Mouse (Mus musculus): Measurements from ENCODE around the gene C1s1. TPM values are rescaled to one million over a fixed set of nuclear protein-coding genes. Genes with fewer than 3 reads are reported as not detected.
"Not testable (repeated sequence)": the region's sequence is repeated elsewhere in the genome, so short reads cannot be mapped to it uniquely, and the experiment has no call there.

The C1s1 gene
- 0.43 and 0.80 TPM in 2 replicates for polyA plus RNA-seq (2016; fragmentation: Nextera tagmentation; extraction: Ambion mirVana)

DNA sequence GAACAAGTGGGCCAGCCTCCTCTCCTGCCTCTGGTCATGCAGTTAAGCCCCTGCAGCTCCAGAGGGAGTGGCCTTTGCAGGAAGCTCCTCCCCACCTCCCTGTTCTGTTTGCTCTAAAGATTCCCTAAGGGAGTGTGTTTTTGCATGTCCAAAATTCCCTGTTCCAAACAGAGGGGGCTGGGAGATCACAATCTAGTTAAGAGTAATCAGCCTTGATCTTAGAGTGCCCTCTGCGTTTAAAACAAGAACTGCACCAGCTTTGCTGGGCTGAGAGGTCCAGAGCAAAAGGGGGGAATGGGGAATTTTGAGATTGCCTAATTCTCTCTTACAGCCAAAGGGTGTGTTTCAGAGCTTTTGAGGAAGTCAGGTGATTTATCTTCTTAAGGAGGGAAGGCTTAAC lies at the start of gene C1s1:
Gene C1s1, minus strand, starts transcription at position 76 of the 400 bp plus-strand sequence.
- not testable (repeated sequence) for H3K4me3 ChIP-seq; H3K36me3 ChIP-seq; H3K27ac ChIP-seq (replicated peaks); ATAC-seq (ENCODE audit: low FRiP score, low read depth); H3K9me3 ChIP-seq; H3K27me3 ChIP-seq; H3K9ac ChIP-seq (replicated peaks); H3K4me1 ChIP-seq; H3K4me2 ChIP-seq (replicated peaks)
- WGBS = 7% methylated on average over 1 of the region's 1 CpGs

DNA sequence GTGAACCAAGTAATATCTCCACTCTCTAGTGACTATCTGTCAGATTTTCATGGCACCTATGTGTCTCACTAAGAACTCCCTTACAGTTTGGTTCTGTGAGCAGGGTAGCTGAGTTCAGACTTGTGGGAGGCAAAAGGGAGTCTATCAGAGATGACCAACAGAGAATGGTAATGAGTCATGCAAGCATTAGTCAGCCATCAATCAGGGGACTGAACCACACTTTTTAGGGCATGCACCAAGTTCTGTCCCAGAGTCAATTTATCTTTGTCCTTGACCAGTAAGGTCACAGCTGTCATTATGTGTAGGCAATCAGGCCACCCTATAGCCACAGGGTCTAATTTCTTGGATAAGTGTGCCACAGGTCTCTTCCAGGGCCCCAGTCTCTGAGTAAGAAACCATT lies 46.6 kb upstream of the C1s1 start:
- H3K4me1 ChIP-seq = no peaks in the 10 kb centered on the region
- no peak for ATAC-seq (ENCODE audit: low FRiP score, low read depth)

DNA sequence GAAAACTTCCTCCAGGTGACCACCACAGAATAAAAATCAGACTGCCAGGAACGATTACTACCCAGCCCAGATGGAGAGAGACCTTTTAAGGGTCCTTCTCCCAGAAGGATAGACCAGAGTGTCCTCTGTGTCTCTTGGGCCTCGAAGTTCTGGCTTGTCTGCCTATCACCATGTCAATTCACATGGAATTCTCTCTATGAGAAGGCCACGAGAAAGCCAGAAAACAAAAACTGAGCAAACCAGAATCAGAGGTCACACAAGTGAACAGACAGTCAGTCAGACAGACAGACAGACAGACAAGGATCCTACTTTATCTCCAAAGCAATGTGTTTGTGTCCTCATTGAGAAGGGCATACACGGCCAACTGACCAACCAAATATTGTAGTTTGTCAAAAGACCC lies 44.1 kb upstream of the C1s1 start:
- no peak overlapping the region for H3K4me3 ChIP-seq
- H3K36me3 ChIP-seq = no peaks in the 10 kb centered on the region
- no peak overlapping the region for H3K4me2 ChIP-seq (replicated peaks)
- H3K27ac ChIP-seq (replicated peaks) = no peak overlapping the region
- H3K9me3 ChIP-seq = no peaks in the 10 kb centered on the region
- no peak overlapping the region for H3K9ac ChIP-seq (replicated peaks)
- no peaks in the 10 kb centered on the region for H3K4me1 ChIP-seq
- no peak for ATAC-seq (ENCODE audit: low FRiP score, low read depth)
- WGBS = 87% methylated on average over 4 of the region's 4 CpGs
- H3K27me3 ChIP-seq = no peaks in the 10 kb centered on the region

More for the DNA sequence above, 46.6 kb upstream of the C1s1 start:
- no peak overlapping the region for H3K4me3 ChIP-seq
- H3K9me3 ChIP-seq = no peaks in the 10 kb centered on the region
- no peak overlapping the region for H3K4me2 ChIP-seq (replicated peaks)
- H3K36me3 ChIP-seq = no peaks in the 10 kb centered on the region
- H3K27me3 ChIP-seq = no peaks in the 10 kb centered on the region
- H3K9ac ChIP-seq (replicated peaks) = no peak overlapping the region
- H3K27ac ChIP-seq (replicated peaks) = no peak overlapping the region

DNA sequence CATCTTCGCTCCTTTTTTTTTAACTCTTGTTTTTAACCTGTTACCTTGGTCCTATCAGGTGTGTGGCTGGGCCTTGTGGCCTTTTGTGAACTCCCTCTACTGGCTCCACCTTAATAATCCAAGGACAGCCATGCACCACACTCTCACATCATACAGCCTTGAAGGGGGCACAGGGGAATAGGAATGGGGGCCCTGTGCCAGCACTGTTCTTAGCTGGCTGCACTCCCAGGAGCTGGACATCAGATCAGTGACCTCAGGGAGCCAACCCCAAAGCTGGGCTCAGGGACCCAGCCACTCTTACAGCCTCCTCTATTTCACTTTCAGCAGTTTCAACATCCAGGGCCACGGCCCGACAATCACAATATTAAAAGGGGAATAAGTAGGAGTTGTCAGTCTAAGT lies 43.6 kb upstream of the C1s1 start:
- ATAC-seq (ENCODE audit: low FRiP score, low read depth) = no peak
- no peak overlapping the region for H3K9ac ChIP-seq (replicated peaks)

DNA sequence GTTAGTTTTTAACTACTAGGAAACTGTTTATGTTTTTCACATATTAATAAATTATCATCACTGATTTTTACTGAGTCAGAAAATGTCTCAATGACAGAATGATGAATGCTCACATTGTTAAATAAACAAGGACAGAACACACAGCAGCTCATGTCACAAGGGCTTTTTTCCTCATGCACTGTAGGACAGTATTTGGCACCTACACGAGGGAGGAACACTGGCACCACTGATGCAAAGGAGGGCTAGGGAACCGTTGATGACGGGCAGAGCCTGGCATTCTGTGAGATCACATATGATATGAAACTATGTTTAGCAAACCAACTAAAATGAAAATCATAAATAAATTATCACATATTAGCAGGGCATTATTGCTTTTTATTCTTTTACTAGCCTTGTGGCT lies 42.8 kb upstream of the C1s1 start:
- 94% methylated on average over 3 of the region's 3 CpGs for WGBS
- no peak overlapping the region for H3K4me3 ChIP-seq
- H3K27me3 ChIP-seq = no peaks in the 10 kb centered on the region

More for the DNA sequence above, 43.6 kb upstream of the C1s1 start:
- Histone ChIP-seq H3K27ac (replicated peaks) (no peak overlapping the region), H3K9me3 (no peaks in the 10 kb centered on the region), H3K4me2 (replicated peaks) (no peak overlapping the region), H3K27me3 (no peaks in the 10 kb centered on the region), H3K4me3 (no peak overlapping the region), H3K4me1 (no peaks in the 10 kb centered on the region), H3K36me3 (no peaks in the 10 kb centered on the region)
- WGBS = 91% methylated on average over 3 of the region's 3 CpGs

DNA sequence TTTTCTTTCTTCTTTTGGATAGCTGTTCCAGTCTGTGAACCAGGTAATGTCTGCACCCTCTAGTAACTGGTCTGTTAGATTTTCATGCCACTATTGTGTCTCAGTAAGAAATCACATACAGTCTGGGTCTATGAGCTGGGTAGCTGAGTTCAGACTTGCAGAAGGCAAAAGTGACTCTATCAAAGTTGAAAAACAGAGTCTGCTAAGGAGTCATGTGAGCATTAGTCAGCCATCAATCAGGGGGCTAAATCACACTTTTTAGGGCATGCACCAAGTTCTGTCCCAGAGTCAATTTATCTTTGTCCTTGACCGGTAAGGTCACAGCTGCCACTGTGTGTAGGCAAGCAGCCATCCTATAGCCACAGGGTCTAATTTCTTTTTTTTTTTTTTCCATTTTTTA lies 40.1 kb upstream of the C1s1 start:
- Histone ChIP-seq H3K9me3 (no peaks in the 10 kb centered on the region), H3K27ac (replicated peaks) (no peak overlapping the region), H3K4me2 (replicated peaks) (no peak overlapping the region), H3K9ac (replicated peaks) (no peak overlapping the region), H3K27me3 (no peaks in the 10 kb centered on the region), H3K4me3 (no peak overlapping the region), H3K4me1 (no peaks in the 10 kb centered on the region), H3K36me3 (no peaks in the 10 kb centered on the region)
- 100% methylated on average over 1 of the region's 1 CpGs for WGBS
- ATAC-seq (ENCODE audit: low FRiP score, low read depth) = no peak

More for the DNA sequence above, 42.8 kb upstream of the C1s1 start:
- no peaks in the 10 kb centered on the region for H3K9me3 ChIP-seq
- H3K27ac ChIP-seq (replicated peaks) = no peak overlapping the region
- no peaks in the 10 kb centered on the region for H3K36me3 ChIP-seq
- H3K9ac ChIP-seq (replicated peaks) = no peak overlapping the region
- no peaks in the 10 kb centered on the region for H3K4me1 ChIP-seq
- H3K4me2 ChIP-seq (replicated peaks) = no peak overlapping the region
- no peak for ATAC-seq (ENCODE audit: low FRiP score, low read depth)

DNA sequence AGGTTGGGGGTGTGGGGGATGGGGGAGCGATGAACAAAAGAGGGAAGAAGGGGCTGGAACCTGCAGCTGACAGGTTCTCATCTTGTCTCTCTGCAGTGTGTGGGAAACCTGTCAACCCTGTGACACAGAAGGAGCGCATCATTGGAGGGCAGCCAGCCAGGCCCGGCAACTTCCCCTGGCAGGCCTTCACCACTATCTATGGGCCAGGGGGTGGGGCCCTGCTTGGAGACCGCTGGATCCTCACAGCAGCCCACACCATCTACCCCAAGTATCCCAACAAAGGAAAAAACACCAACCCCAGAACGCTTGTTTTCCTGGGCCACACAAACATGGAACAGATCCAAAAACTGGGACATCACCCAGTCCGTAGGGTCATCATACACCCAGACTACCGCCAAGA lies 38.0 kb upstream of the C1s1 start:
- H3K4me2 ChIP-seq (replicated peaks); ATAC-seq (ENCODE audit: low FRiP score, low read depth); H3K4me1 ChIP-seq; H3K27me3 ChIP-seq; H3K36me3 ChIP-seq; H3K9ac ChIP-seq (replicated peaks); H3K27ac ChIP-seq (replicated peaks); H3K9me3 ChIP-seq; H3K4me3 ChIP-seq: not testable (repeated sequence)
- 88% methylated on average over 7 of the region's 7 CpGs for WGBS

DNA sequence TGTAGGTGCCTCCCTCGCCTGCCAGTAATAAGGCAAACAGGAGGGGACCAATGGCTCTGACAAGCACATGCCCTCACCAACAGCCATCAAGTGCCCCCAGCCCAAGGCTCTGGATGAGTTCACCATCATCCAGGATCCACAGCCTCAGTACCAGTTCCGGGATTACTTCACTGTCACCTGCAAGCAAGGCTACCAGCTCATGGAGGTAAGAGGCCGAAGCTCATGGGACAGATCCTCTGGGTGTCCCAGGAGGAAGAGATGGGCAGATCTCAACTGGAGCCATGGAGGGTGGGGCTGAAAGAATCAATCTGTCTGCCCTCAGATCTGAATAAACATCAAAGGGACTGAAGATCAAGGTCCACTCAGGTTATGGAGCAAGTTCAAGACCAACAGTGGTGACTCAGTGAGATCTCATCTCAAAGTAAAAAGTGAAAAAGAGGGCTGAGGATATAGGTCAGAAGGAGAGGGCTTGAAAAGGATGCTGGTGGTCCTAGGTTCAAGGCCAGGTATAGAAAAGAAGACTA lies 33.1 kb upstream of the C1s1 start:
- H3K4me2 ChIP-seq (replicated peaks); H3K27me3 ChIP-seq; H3K4me1 ChIP-seq; ATAC-seq (ENCODE audit: low FRiP score, low read depth); H3K27ac ChIP-seq (replicated peaks); H3K36me3 ChIP-seq; H3K4me3 ChIP-seq; H3K9me3 ChIP-seq; H3K9ac ChIP-seq (replicated peaks): not testable (repeated sequence)
- 85% methylated on average over 3 of the region's 3 CpGs for WGBS

DNA sequence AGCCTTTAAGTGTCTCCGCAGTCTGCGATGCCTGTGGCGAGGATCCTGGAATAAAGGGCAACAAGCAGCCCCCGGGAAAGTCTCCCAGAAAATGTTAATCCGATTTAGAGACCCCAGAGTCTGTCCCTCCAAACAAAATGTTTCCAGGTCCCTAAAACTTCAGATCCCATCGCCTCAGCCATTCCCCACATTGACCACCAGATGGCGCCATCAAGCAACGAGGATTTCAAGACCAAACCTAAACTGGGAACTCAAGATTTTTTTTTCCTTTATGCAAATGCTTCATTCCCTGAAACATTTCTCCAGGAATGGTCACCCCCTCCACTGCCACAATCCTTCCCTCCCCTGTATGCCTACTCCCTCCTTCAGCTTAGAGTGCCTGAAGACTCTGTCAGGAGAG lies 27.9 kb upstream of the C1s1 start, which contains the start of gene C1rb:
Gene C1rb, plus strand, starts transcription at position 269 of the 400 bp plus-strand sequence.
- no peak within 1 kb of the TSS for H3K4me2 ChIP-seq (replicated peaks)
- H3K36me3 ChIP-seq = no peaks in the 10 kb centered on the region
- no peak within 1 kb of the TSS for H3K9ac ChIP-seq (replicated peaks)
- no peak within 1 kb of the TSS for H3K4me3 ChIP-seq
- no peak within 1 kb of the TSS for H3K27ac ChIP-seq (replicated peaks)
- no peak for ATAC-seq (ENCODE audit: low FRiP score, low read depth)
- H3K4me1 ChIP-seq = no peaks in the 10 kb centered on the region
- 2% methylated on average over 8 of the region's 8 CpGs for WGBS
- H3K9me3 ChIP-seq = no peaks in the 10 kb centered on the region
- no peaks in the 10 kb centered on the region for H3K27me3 ChIP-seq

DNA sequence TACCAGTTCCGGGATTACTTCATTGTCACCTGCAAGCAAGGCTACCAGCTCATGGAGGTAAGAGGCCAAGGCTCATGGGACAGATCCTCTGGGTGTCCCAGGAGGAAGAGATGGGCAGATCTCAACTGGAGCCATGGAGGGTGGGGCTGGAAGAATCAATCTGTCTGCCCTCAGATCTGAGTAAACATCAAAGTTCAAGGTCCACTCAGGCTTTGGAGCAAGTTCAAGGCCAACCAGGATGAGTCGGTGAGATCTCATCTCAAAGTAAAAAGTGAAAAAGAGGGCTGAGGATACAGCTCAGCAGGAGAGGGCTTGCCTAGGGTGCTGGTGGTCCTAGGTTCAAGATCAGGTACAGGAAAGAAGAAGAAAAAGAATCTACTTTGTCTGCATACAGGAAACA lies 19.5 kb upstream of the C1s1 start:
- not testable (repeated sequence) for ATAC-seq (ENCODE audit: low FRiP score, low read depth)

DNA sequence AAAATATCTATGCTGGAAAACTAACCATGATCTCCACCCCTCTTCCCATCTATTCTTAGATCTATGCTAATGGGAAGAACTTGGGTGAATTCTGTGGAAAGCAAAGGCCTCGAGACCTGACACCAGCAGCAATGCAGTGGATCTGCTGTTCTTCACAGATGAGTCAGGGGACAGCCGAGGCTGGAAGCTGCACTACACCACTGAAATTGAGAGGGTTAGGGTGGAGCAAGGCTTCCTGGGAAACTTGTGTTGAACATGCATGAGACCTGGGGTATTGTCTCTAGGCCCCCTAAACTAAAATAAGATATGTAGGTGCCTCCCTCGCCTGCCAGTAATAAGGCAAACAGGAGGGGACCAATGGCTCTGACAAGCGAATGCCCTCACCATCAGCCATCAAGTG lies 19.0 kb upstream of the C1s1 start:
- not testable (repeated sequence) for H3K27ac ChIP-seq (replicated peaks); H3K27me3 ChIP-seq; H3K4me3 ChIP-seq; ATAC-seq (ENCODE audit: low FRiP score, low read depth); H3K9me3 ChIP-seq; H3K9ac ChIP-seq (replicated peaks); H3K36me3 ChIP-seq; H3K4me1 ChIP-seq; H3K4me2 ChIP-seq (replicated peaks)
- WGBS = 87% methylated on average over 4 of the region's 4 CpGs

More for the DNA sequence above, 19.5 kb upstream of the C1s1 start:
- H3K36me3 ChIP-seq; H3K9me3 ChIP-seq; H3K27ac ChIP-seq (replicated peaks); H3K4me2 ChIP-seq (replicated peaks); H3K27me3 ChIP-seq; H3K9ac ChIP-seq (replicated peaks); H3K4me3 ChIP-seq; H3K4me1 ChIP-seq: not testable (repeated sequence)
- WGBS = 95% methylated on average over 2 of the region's 2 CpGs

DNA sequence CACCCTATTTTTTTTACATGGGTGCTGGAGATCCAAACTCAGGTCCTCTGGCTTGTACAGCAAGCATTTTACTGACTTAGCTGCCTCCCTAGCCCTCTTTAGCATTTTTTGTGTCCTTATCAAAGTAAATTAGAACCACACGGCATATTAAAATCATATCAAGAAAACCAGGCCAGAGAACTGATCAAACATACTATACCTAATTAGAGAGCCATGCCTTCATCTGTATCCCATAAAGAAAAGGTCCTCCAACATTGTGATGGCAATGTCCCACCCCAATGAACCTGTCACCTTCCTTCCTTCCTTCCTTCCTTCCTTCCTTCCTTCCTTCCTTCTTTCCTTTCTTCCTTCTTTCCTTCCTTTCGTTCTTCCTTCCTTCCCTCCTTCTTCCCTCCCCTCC lies 13.8 kb upstream of the C1s1 start:
- H3K4me1 ChIP-seq; H3K36me3 ChIP-seq; H3K27me3 ChIP-seq; H3K4me2 ChIP-seq (replicated peaks); H3K4me3 ChIP-seq; H3K9ac ChIP-seq (replicated peaks); H3K9me3 ChIP-seq; H3K27ac ChIP-seq (replicated peaks); ATAC-seq (ENCODE audit: low FRiP score, low read depth): not testable (repeated sequence)
- 86% methylated on average over 2 of the region's 2 CpGs for WGBS

DNA sequence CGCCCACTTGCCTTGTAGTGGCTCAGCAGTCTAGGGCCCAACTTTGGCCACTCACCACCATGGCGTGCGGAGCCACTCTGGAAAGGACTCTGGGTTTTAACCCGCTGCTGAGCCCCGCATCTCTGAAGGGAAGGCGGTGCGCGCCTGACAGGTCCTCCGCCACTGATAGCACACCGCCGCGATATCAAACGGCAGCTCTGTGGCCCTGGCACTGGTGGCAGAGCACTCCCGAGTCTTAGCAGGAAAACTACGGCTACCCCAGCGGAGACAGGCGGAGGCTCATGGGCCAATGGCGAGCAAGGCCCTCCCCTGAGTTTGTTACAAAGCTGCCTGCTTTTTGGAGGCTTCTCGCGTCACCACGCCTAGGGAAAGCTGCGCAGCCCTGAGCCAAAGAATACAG lies 10.6 kb upstream of the C1s1 start:
- no peak overlapping the region for H3K4me3 ChIP-seq
- H3K36me3 ChIP-seq = no peaks in the 10 kb centered on the region
- peaks cover 12% of the 10 kb centered on the region; the same call in 1 of the 2 replicates for H3K9me3 ChIP-seq
- H3K4me1 ChIP-seq = no peaks in the 10 kb centered on the region
- no peaks in the 10 kb centered on the region for H3K27me3 ChIP-seq
- no peak for ATAC-seq (ENCODE audit: low FRiP score, low read depth)
- no peak overlapping the region for H3K27ac ChIP-seq (replicated peaks)
- H3K9ac ChIP-seq (replicated peaks) = no peak overlapping the region
- WGBS = 71% methylated on average over 22 of the region's 22 CpGs
- H3K4me2 ChIP-seq (replicated peaks) = no peak overlapping the region

Data from midbrain, embryonic 12.5 days (tissue).